Mouse (Mus musculus): Measurements from ENCODE around the gene Pkp1.

DNA sequence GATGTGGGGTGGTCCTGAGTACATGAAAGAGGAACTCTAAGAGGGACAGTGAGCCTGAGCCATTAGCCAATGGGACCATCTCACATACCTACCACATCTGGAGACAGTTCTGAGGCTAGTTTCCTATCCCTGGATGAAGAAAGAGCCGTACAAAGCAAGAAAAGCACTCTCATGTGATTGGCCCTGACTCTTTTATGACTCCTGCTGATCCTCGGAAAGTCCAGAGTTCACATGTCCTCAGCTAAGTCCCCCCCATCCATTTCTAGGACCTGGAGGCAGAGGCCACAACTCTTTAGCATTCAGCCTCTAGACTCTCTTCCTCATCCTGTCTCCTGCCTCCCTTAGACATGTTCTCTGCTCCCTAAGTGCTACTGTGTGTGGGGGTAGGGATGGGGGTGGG is 41.8 kb downstream of the Pkp1 start:
- TF ChIP-seq GATA1 (IDR thresholded peaks at IDR 0.05; ENCODE audit: borderline replicate concordance, low read length) (no peak), FLI1 (IDR thresholded peaks at IDR 0.05; ENCODE audit: low read length) (no peak)
